Mouse (Mus musculus): ENCODE measurements around the gene Gm47995.
"Not testable (repeated sequence)": the region's sequence is repeated elsewhere in the genome, so short reads cannot be mapped to it uniquely, and the experiment has no call there.

DNA sequence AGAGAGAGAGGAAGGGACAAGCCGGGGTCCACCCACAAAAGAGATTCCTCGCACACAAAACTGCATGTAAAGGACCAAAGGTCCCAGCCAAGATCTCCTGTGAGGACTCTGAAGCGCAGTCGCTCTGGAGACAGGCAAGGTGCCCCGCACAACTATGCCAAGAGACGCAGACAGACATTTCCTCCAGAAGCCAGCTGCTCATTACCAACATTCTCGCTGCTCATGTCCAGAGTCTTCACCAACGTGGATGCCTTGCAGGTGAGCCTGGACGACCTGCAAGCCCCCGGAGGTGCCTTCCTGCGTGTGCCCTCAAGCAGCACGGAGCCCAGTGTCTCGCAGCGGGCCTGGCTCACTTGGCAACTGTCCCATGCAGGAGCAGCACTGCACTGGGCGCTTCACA is 5.5 kb upstream of the Gm47995 start:
- TF ChIP-seq CTCF (IDR thresholded peaks at IDR 0.05; ENCODE audit: control insufficient read depth, insufficient read depth, insufficient replicate concordance, low read depth, low read length); POLR2A (IDR thresholded peaks at IDR 0.05; ENCODE audit: control insufficient read depth, low read depth, low read length): not testable (repeated sequence)
